In genomic region chr11:80075608-80076277, GRCm38 (mm10) we compare ENCODE assay signal across 19 mouse cellular contexts. TPM values are rescaled to one million over a fixed set of nuclear protein-coding genes. Genes with fewer than 3 reads are reported as not detected.
A peak's percentile ranks its signal among the peaks of the same experiment; 100 is the strongest.
DNase-seq lines count a peak whose midpoint lies in the region; ATAC-seq and TF ChIP-seq lines count a peak whose summit lies in the region.
"Had no signal": no experiment of that assay in that cellular context is flagged by ENCODE, and none has a peak within 500 bp of the region (broad histone marks: within the 10 kb centered on the region; RNA-seq: fewer than 3 reads in every experiment).

No protein-coding gene starts in this region.

- H3K36me3 ChIP-seq in liver, adult 2 months (ENCODE audit: control insufficient read depth, insufficient read depth, low read length), result no peaks in the 10 kb centered on the region
- peaks cover 20% of the 10 kb centered on the region for H3K36me3 ChIP-seq in liver, embryonic 11.5 days (ENCODE audit: control insufficient read depth, insufficient read depth, low read length)
- H3K36me3 ChIP-seq: forebrain, embryonic 12.5 days; hindbrain, embryonic 13.5 days; limb, embryonic 13.5 days had no signal

- no peak for TF ChIP-seq POLR2A in liver, adult 2 months (IDR thresholded peaks at IDR 0.05; ENCODE audit: extremely low read depth, insufficient read depth, low read length)

- no peaks in the 10 kb centered on the region for H3K9me3 ChIP-seq in liver, embryonic 11.5 days (ENCODE audit: control insufficient read depth, low read length)
- H3K9me3 ChIP-seq: embryonic facial prominence, embryonic 15.5 days; forebrain, embryonic 12.5 days; hindbrain, embryonic 13.5 days; limb, embryonic 13.5 days had no signal

- H3K4me2 ChIP-seq in liver, embryonic 11.5 days, result no peak overlapping the region; the same call in 1 of the 2 replicates
- H3K4me2 ChIP-seq: embryonic facial prominence, embryonic 15.5 days; forebrain, embryonic 12.5 days; hindbrain, embryonic 13.5 days; limb, embryonic 13.5 days had no signal

- no peaks in the 10 kb centered on the region for H3K4me1 ChIP-seq in liver, adult 2 months (ENCODE audit: control insufficient read depth, insufficient read depth, low read length)
- H3K4me1 ChIP-seq in liver, embryonic 11.5 days (replicated peaks; ENCODE audit: control insufficient read depth, insufficient read depth, low read length), result peaks cover 29% of the 10 kb centered on the region

- no peak for TF ChIP-seq CTCF in liver, adult 2 months (IDR thresholded peaks at IDR 0.05; ENCODE audit: low read depth, low read length)

- no peak overlapping the region for H3K4me3 ChIP-seq in liver, adult 2 months (ENCODE audit: insufficient read depth, low read depth, low read length)
- no peak overlapping the region for H3K4me3 ChIP-seq in liver, embryonic 11.5 days (ENCODE audit: low read depth, low read length)
- H3K4me3 ChIP-seq: embryonic facial prominence, embryonic 15.5 days; forebrain, embryonic 12.5 days; hindbrain, embryonic 13.5 days; limb, embryonic 13.5 days had no signal

- 85% methylated on average over 5 of the region's 5 CpGs for WGBS in liver, adult 2 months
- WGBS in liver, embryonic 11.5 days, result 78% methylated on average over 5 of the region's 5 CpGs

- no peak for DNase-seq in liver, adult 2 months (ENCODE audit: extremely low read depth, low read depth, low spot score)
- DNase-seq in liver, embryonic 11.5 days (ENCODE audit: low spot score), result no peak
- DNase-seq in induced T-regulatory cell, adult 2 months (ENCODE audit: low read depth), result peak; percentile 76
- no peak for DNase-seq in cerebellum, adult 11-12 months
- no peak for DNase-seq in kidney, adult 9 months
- no peak for DNase-seq in Muller cell, postnatal 12 days (ENCODE audit: inconsistent ontology term)
- DNase-seq: adrenal gland, adult 2 months; cerebellum, adult 8-10 months; gastrocnemius, postnatal 10 days; thymus, postnatal 36 days had no signal

- no peaks in the 10 kb centered on the region for H3K27me3 ChIP-seq in liver, adult 2 months (ENCODE audit: control insufficient read depth, insufficient read depth, low read length)
- no peaks in the 10 kb centered on the region for H3K27me3 ChIP-seq in liver, embryonic 11.5 days (replicated peaks; ENCODE audit: control insufficient read depth, insufficient read depth, low read length)
- H3K27me3 ChIP-seq: embryonic facial prominence, embryonic 15.5 days; forebrain, embryonic 12.5 days; hindbrain, embryonic 13.5 days; limb, embryonic 13.5 days had no signal

- no peak overlapping the region for H3K9ac ChIP-seq in liver, adult 2 months (ENCODE audit: low read depth, low read length)
- no peak overlapping the region for H3K9ac ChIP-seq in liver, embryonic 11.5 days (ENCODE audit: low read depth, low read length)
- H3K9ac ChIP-seq: embryonic facial prominence, embryonic 15.5 days; forebrain, embryonic 12.5 days; hindbrain, embryonic 13.5 days; limb, embryonic 13.5 days had no signal

- ATAC-seq in liver, embryonic 11.5 days (replicated peaks; ENCODE audit: low FRiP score), result no peak
- ATAC-seq in CD4-positive, CD25-positive, alpha-beta regulatory T cell, adult 4 months, result peak; percentile 53
- peak; percentile 45; the same call in 1 of the 2 replicates for ATAC-seq in monocyte, adult 5-6 weeks (replicated peaks; ENCODE audit: insufficient number of reproducible peaks, low FRiP score, low TSS enrichment, poor library complexity, severe bottlenecking)
- ATAC-seq: intestine, postnatal 0 days; midbrain, embryonic 16.5 days had no signal

- H3K79me2 ChIP-seq in liver, adult 2 months (ENCODE audit: control insufficient read depth, insufficient read depth, low read length), result peaks cover 5% of the 10 kb centered on the region; the same call in 1 of the 2 replicates

- H3K27ac ChIP-seq in liver, adult 2 months (replicated peaks; ENCODE audit: insufficient read depth, low read depth, low read length), result 0 out of 2 replicates have a peak overlapping the region, but pooled peaks have one; percentile 16
- H3K27ac ChIP-seq in liver, embryonic 11.5 days (ENCODE audit: low read depth, low read length), result no peak overlapping the region
- H3K27ac ChIP-seq: embryonic facial prominence, embryonic 15.5 days; forebrain, embryonic 12.5 days; hindbrain, embryonic 13.5 days; kidney, postnatal 0 days; limb, embryonic 13.5 days had no signal

RNA-seq across cellular contexts. Expression of gene Crlf3, which starts 5.0 kb away (rescaled TPM):
- total RNA-seq in liver, adult 2 months (2014; rRNA removed), result 10.4 and 12.1 TPM in 2 replicates
- 3.0 and 4.1 TPM in 2 replicates for polyA plus RNA-seq in liver, adult 2 months (2012; rRNA removed)
- 99.7 and 116 TPM in 2 replicates for polyA plus RNA-seq in liver, embryonic 11.5 days (2014; fragmentation: Nextera tagmentation; extraction: Ambion mirVana)
- 100 to 1,000 TPM; 125 to 134 TPM for polyA plus RNA-seq in CD4-positive, CD25-positive, alpha-beta regulatory T cell, adult 4 months (2017; shearing (Covaris generic))
- total RNA-seq in monocyte, adult 5-6 weeks (2017), result 144 to 183 TPM (median 162 TPM) in 3 replicates

RNA-seq across cellular contexts. Expression of gene Atad5, which starts 13.5 kb away (rescaled TPM):
- 1.1 TPM in 2 replicates for total RNA-seq in liver, adult 2 months (2014; rRNA removed)
- 0.12 and 0.15 TPM in 2 replicates for polyA plus RNA-seq in liver, adult 2 months (2012; rRNA removed)
- 19.4 and 23.6 TPM in 2 replicates for polyA plus RNA-seq in liver, embryonic 11.5 days (2014; fragmentation: Nextera tagmentation; extraction: Ambion mirVana)
- polyA plus RNA-seq in CD4-positive, CD25-positive, alpha-beta regulatory T cell, adult 4 months (2017; shearing (Covaris generic)), result 1 to 10 TPM; 3.5 to 3.6 TPM
- total RNA-seq in monocyte, adult 5-6 weeks (2017), result 3.5 to 5.8 TPM (median 4.6 TPM) in 3 replicates

Comparison
In these comparisons a context has a peak if more than half of its experiments do, and no peak if none do; other contexts are left out.
1. RNA of gene Crlf3, which starts 5.0 kb away (polyA plus RNA-seq): 125 to 134 TPM in CD4-positive, CD25-positive, alpha-beta regulatory T cell, adult 4 months and 99.7 to 116 TPM in liver, embryonic 11.5 days; 3.0 to 4.1 TPM in liver, adult 2 months; every median in the first group is over 10 times any median in the second.